Mouse (Mus musculus) stomach, embryonic 16.5 days (tissue): Measurements from ENCODE around the gene Tomm40l. TPM values are rescaled to one million over a fixed set of nuclear protein-coding genes. Genes with fewer than 3 reads are reported as not detected.

Source experiments
- ATAC-seq: fragments of 200-750 bp; cut with Nextera tagmentation; 2 replicates; pipeline ENCODE4 v1.8.0; 2017; ENCODE audit warnings: moderate number of reproducible peaks, moderate TSS enrichment; ENCODE audit not compliant: insufficient read depth, low FRiP score
- H3K27ac ChIP-seq: fragments of 300-500 bp; sonication (generic); 2 replicates; pipeline ENCODE4 v1.5.1; 2014; ENCODE audit warnings: low read length
- H3K27me3 ChIP-seq: fragments of 300-500 bp; sonication (generic); 2 replicates; pipeline ENCODE4 v1.6.1; 2014; ENCODE audit warnings: low read length, control low read depth, mixed read lengths; ENCODE audit not compliant: control insufficient read depth, insufficient read depth
- H3K36me3 ChIP-seq: fragments of 300-500 bp; sonication (generic); 2 replicates; pipeline ENCODE4 v1.6.1; 2014; ENCODE audit warnings: low read length; ENCODE audit not compliant: control insufficient read depth, insufficient read depth
- H3K4me1 ChIP-seq: fragments of 300-500 bp; sonication (generic); 2 replicates; pipeline ENCODE4 v1.6.1; 2014; ENCODE audit warnings: low read length, control low read depth, mixed read lengths; ENCODE audit not compliant: control insufficient read depth, insufficient read depth
- H3K4me2 ChIP-seq: fragments of 300-500 bp; sonication (generic); 2 replicates; pipeline ENCODE4 v1.6.1; 2014; ENCODE audit warnings: low read depth, low read length, mixed read lengths
- H3K4me3 ChIP-seq: fragments of 300-500 bp; sonication (generic); replicated peaks from 2 replicates; pipeline ENCODE4 v1.5.1; 2014; ENCODE audit warnings: mild to moderate bottlenecking, low read length
- H3K9ac ChIP-seq: fragments of 300-500 bp; sonication (generic); 2 replicates; pipeline ENCODE4 v1.6.1; 2014; ENCODE audit warnings: low read length
- H3K9me3 ChIP-seq: fragments of 300-500 bp; sonication (generic); replicated peaks from 2 replicates; pipeline ENCODE4 v1.6.1; 2016; ENCODE audit warnings: low read length, control low read depth; ENCODE audit not compliant: control insufficient read depth
- WGBS: fragments of 180-500 bp; shearing (Covaris S2); extraction: QIAGEN DNeasy Blood & Tissue Kit; methylation state at CpG from one replicate; pipeline ENCODE4 v1.1.7; 2014; 5-methylcytosine and 5-hydroxymethylcytosine counted together
- polyA plus RNA-seq: library from polyadenylated mRNA; unstranded; fragments of >200 nt; fragmentation: Nextera tagmentation; extraction: Ambion mirVana; gene quantifications from 2 replicates; pipeline ENCODE4 v1.2.1, GENCODE M21; 2015

The Tomm40l gene
- polyA plus RNA-seq, 1 experiment from 2014 or later, result 28.3 TPM

- ATAC-seq, result no peak
- no peaks in the 10 kb centered on the region for H3K9me3 ChIP-seq
- H3K4me1 ChIP-seq, result peaks cover 4% of the 10 kb centered on the region; the same call in 1 of the 2 replicates
- no peak overlapping the region for H3K4me3 ChIP-seq
- no peak overlapping the region for H3K4me2 ChIP-seq
- H3K36me3 ChIP-seq, result no peaks in the 10 kb centered on the region
- H3K9ac ChIP-seq, result no peak overlapping the region
- H3K27me3 ChIP-seq, result no peaks in the 10 kb centered on the region
- no peak overlapping the region; the same call in 1 of the 2 replicates for H3K27ac ChIP-seq
- WGBS, result 65% methylated on average over 3 of the region's 3 CpGs
These were observed 38.7 kb downstream of the Tomm40l start for GRCm38 (mm10) chr1:171183620-171184019.

GRCm38 (mm10) chr1:171183025-171183424, 39.3 kb downstream of the Tomm40l start:
- ATAC-seq, result no peak
- H3K27ac ChIP-seq, result no peak overlapping the region

GRCm38 (mm10) chr1:171179487-171180171, 42.7 kb downstream of the Tomm40l start:
- 73% methylated on average over 5 of the region's 5 CpGs for WGBS
- no peak for ATAC-seq
- Histone ChIP-seq H3K27ac (no peak overlapping the region), H3K9ac (no peak overlapping the region), H3K4me2 (no peak overlapping the region), H3K36me3 (no peaks in the 10 kb centered on the region), H3K4me1 (no peaks in the 10 kb centered on the region), H3K9me3 (no peaks in the 10 kb centered on the region), H3K27me3 (no peaks in the 10 kb centered on the region), H3K4me3 (no peak overlapping the region)

More at GRCm38 (mm10) chr1:171183025-171183424, 39.3 kb downstream of the Tomm40l start:
- Histone ChIP-seq H3K4me2 (no peak overlapping the region), H3K36me3 (no peaks in the 10 kb centered on the region), H3K27me3 (no peaks in the 10 kb centered on the region), H3K9me3 (no peaks in the 10 kb centered on the region), H3K4me3 (no peak overlapping the region), H3K9ac (no peak overlapping the region), H3K4me1 (no peaks in the 10 kb centered on the region)
- WGBS, result 74% methylated on average over 3 of the region's 3 CpGs

- Histone ChIP-seq H3K4me2 (no peak overlapping the region), H3K27ac (no peak overlapping the region), H3K4me3 (no peak overlapping the region), H3K27me3 (no peaks in the 10 kb centered on the region), H3K4me1 (no peaks in the 10 kb centered on the region), H3K36me3 (no peaks in the 10 kb centered on the region), H3K9me3 (no peaks in the 10 kb centered on the region), H3K9ac (no peak overlapping the region)
- WGBS, result 94% methylated on average over 8 of the region's 8 CpGs
- no peak for ATAC-seq
These were observed 49.5 kb downstream of the Tomm40l start for GRCm38 (mm10) chr1:171172779-171173178.

DNA sequence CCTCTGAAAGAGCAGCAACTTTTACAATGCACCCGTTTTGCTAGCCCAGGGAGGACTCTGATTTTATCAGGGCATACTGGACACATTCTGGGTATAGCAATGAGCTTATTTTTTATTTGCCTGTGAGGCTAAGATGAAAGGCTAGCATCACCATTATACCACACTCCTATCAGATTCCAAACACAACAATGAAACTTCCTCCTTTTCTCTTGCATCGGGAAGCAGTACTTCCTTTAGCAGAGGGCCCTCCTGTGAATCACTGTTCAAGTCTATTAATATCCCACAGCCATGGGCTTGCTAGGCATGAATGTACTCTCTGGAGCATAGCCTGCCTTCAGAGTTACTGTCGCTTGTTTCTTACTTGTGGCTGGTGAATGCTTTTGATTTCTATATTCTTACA, 51.2 kb downstream of the Tomm40l start:
- Histone ChIP-seq H3K27ac (peak overlapping the region; percentile 44; the same call in 1 of the 2 replicates), H3K4me2 (no peak overlapping the region), H3K9ac (no peak overlapping the region), H3K4me1 (no peaks in the 10 kb centered on the region), H3K9me3 (no peaks in the 10 kb centered on the region), H3K27me3 (no peaks in the 10 kb centered on the region), H3K36me3 (no peaks in the 10 kb centered on the region), H3K4me3 (no peak overlapping the region)
- ATAC-seq, result peak; percentile 60; the same call in 1 of the 2 replicates
- WGBS, result 54% methylated on average over 3 of the region's 3 CpGs

DNA sequence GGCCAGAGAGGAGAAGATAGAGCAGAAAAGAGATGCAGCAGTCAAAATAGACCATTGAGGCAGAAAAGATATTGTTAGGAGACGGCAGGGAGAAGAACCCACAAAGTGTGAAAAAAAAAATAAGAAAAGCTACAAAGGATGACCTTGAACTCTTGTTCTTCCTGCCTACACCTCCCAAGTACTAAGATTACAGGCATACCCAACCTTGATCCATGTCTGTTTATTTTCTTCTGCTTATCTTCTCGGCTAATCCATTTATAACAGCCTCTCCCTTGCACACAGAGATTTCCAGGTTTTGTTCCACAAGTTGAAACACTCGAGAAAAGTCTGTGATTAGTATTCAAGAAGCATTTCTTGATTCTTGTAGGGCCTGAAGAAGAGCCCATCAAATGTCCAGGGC, 52.4 kb downstream of the Tomm40l start:
- Histone ChIP-seq H3K4me2 (no peak overlapping the region), H3K4me3 (no peak overlapping the region), H3K9ac (no peak overlapping the region), H3K9me3 (no peaks in the 10 kb centered on the region), H3K27me3 (no peaks in the 10 kb centered on the region), H3K4me1 (no peaks in the 10 kb centered on the region), H3K36me3 (no peaks in the 10 kb centered on the region), H3K27ac (0 out of 2 replicates have a peak overlapping the region, but pooled peaks have one; percentile 8)
- 30% methylated on average over 3 of the region's 3 CpGs for WGBS
- no peak for ATAC-seq

DNA sequence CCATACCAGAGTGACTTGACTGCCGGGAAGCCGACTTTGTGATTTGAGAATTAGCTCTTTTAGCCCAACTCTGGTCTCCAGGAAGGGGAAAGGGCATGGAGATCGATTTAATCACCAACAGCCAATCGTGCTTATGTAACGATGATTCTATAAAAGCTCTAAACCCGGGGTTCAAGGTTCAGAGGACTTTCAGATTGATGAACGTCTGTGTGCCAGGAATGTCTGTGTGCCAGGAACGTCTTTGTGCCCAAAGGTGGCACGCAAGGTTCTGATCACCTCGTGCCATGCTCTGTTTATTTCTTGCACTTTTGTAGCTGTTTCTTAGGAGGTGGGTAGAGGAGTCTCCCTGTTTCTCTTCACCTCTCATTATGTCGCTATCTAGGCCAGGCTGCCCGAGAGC, 53.4 kb downstream of the Tomm40l start:
- Histone ChIP-seq H3K4me3 (no peak overlapping the region), H3K27me3 (no peaks in the 10 kb centered on the region), H3K4me1 (no peaks in the 10 kb centered on the region), H3K9me3 (no peaks in the 10 kb centered on the region), H3K36me3 (no peaks in the 10 kb centered on the region), H3K9ac (no peak overlapping the region), H3K27ac (no peak overlapping the region), H3K4me2 (no peak overlapping the region)
- ATAC-seq, result no peak
- 87% methylated on average over 12 of the region's 12 CpGs for WGBS

Other genes with a start within 250 kb of the Tomm40l start
- 3.4 TPM in 2 replicates for gene Fcgr2b, start 246.0 kb downstream of the Tomm40l start, polyA plus RNA-seq
- gene Fcgr4, start 203.6 kb downstream of the Tomm40l start, polyA plus RNA-seq, result 0.90 and 1.5 TPM in 2 replicates
- 17.7 and 20.2 TPM in 2 replicates for gene Fcgr3, start 157.6 kb downstream of the Tomm40l start, polyA plus RNA-seq
- 2.1 and 3.1 TPM in 2 replicates for gene Cfap126, start 108.6 kb downstream of the Tomm40l start, polyA plus RNA-seq
- gene Sdhc, start 71.9 kb downstream of the Tomm40l start, polyA plus RNA-seq, result 282 and 298 TPM in 2 replicates
- gene Mpz, start 71.8 kb downstream of the Tomm40l start, polyA plus RNA-seq, result 2.4 and 2.9 TPM in 2 replicates
- 44.3 and 46.4 TPM in 2 replicates for gene Pcp4l1, start 26.2 kb downstream of the Tomm40l start, polyA plus RNA-seq
- gene Nr1i3, start 8.5 kb downstream of the Tomm40l start, polyA plus RNA-seq, result 1.7 and 1.8 TPM in 2 replicates
- gene Apoa2, start 2.5 kb upstream of the Tomm40l start, polyA plus RNA-seq, result 257 and 347 TPM in 2 replicates
- 68.0 and 77.1 TPM in 2 replicates for gene Fcer1g, start 11.9 kb upstream of the Tomm40l start, polyA plus RNA-seq
- 11.0 and 12.8 TPM in 2 replicates for gene Adamts4, start 27.9 kb upstream of the Tomm40l start, polyA plus RNA-seq
- 259 and 260 TPM in 2 replicates for gene Ndufs2, start 28.9 kb upstream of the Tomm40l start, polyA plus RNA-seq
- 70.6 and 71.5 TPM in 2 replicates for gene B4galt3, start 47.8 kb upstream of the Tomm40l start, polyA plus RNA-seq
- 44.6 and 54.5 TPM in 2 replicates for gene Ppox, start 58.7 kb upstream of the Tomm40l start, polyA plus RNA-seq
- gene Usp21, start 65.5 kb upstream of the Tomm40l start, polyA plus RNA-seq, result 54.9 and 59.1 TPM in 2 replicates
- 100 and 113 TPM in 2 replicates for gene Ufc1, start 72.5 kb upstream of the Tomm40l start, polyA plus RNA-seq
- 48.0 and 54.7 TPM in 2 replicates for gene Dedd, start 106.6 kb upstream of the Tomm40l start, polyA plus RNA-seq
- gene Nit1, start 123.1 kb upstream of the Tomm40l start, polyA plus RNA-seq, result 49.6 and 51.3 TPM in 2 replicates
- 81.2 and 109 TPM in 2 replicates for gene Pfdn2, start 123.2 kb upstream of the Tomm40l start, polyA plus RNA-seq
- gene Klhdc9, start 138.3 kb upstream of the Tomm40l start, polyA plus RNA-seq, result 0.76 and 1.3 TPM in 2 replicates
- 42.8 and 62.7 TPM in 2 replicates for gene Nectin4, start 147.6 kb upstream of the Tomm40l start, polyA plus RNA-seq
- gene Arhgap30, start 166.4 kb upstream of the Tomm40l start, polyA plus RNA-seq, result 2.9 and 3.8 TPM in 2 replicates
- 63.4 and 64.7 TPM in 2 replicates for gene Usf1, start 188.8 kb upstream of the Tomm40l start, polyA plus RNA-seq
- 7.6 and 8.3 TPM in 2 replicates for gene Tstd1, start 196.4 kb upstream of the Tomm40l start, polyA plus RNA-seq
- gene F11r, start 215.0 kb upstream of the Tomm40l start, polyA plus RNA-seq, result 137 and 162 TPM in 2 replicates